Mouse (Mus musculus): ENCODE results near the gene Abca17.
A peak's percentile ranks its signal among the peaks of the same experiment; 100 is the strongest.

DNA sequence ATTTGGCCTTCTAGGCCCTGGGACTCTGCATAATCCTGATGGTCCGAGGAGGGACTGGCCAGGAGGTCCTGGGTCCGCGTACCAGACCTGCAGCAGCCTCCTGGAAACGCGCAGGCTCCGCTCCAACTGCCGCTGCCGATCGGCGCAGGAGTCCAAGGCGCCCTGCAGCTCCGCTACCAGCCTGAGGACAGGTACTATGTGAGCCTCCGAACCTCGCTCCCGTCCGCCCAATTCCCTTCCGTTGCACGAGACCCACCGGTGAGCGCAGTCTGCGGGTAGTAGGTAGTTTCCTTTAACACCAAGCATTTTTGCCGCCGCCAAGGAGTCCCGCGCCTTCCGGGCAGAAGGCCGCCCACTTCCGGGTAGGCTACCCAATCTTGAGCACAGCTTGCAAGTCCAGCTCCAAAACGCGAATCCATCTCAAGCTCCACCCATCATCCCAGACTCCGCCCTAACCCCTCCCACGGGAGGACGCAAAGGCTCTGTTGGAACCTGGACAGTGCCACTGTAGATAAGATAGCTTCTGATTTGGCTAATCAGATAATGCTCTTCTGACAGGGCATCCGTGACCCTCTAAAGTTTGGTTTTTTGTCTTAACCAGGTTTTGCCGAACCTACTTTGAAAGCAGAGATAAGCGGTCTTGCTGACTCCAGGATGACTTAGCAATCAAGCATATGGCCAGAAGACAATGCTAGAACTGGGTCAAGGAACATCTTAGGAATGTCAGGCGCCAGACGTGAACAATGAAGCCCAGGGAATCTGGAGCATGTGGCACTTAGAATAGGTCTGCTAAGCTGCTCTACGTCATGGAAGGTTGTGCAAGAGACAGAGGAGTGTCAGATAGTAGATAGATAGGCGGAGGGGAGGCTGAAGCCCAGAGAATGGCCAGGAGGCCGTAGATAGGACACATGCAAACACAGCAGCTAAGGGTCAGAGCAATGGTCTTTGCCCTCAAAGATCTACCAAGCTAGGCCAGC lies 130.1 kb downstream of the Abca17 start, which contains the start of gene Tedc2:
- TF ChIP-seq CTCF (IDR thresholded peaks at IDR 0.05; ENCODE audit: extremely low read depth, insufficient read length, insufficient replicate concordance, low read depth, low read length) (no peak), POLR2A (IDR thresholded peaks at IDR 0.05; ENCODE audit: low read depth, low read length) (peak; percentile 29; the same call in 1 of the 2 replicates)
